Mouse (Mus musculus) skeletal muscle tissue, adult 2 months (tissue): Measurements from ENCODE around the gene Cacna1a.

Source experiments
- DNase-seq: peaks from one replicate; pipeline ENCODE4 v3.0.0-alpha.2; 2012; ENCODE audit warnings: low read depth, low spot score

The Cacna1a gene

GRCm38 (mm10) chr8:84413886-84414851 is 25.9 kb downstream of the Cacna1a start:
- no peak for DNase-seq

DNA sequence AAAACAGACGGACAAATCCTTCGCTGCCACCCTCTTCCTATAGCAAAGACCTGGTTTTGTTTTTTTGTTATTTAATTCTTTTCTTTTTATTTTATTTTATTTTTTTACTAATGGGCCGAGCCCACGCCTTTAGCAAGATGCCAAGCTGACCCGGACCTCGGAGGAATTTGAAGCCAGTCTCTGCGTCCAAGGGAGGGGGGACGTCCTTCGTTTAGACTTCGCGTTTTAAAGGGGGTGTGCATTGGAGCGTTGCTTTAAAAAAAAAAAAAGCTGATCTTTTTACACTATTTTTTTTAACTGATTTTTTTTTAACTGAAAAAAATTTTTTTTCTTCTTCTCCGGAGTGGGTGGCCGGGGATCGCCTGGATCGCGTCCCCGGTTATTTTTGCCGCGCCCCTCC is 26.7 kb downstream of the Cacna1a start:
- no peak for DNase-seq

- DNase-seq: no peak
Measured at GRCm38 (mm10) chr8:84415378-84415898, 27.2 kb downstream of the Cacna1a start.

DNA sequence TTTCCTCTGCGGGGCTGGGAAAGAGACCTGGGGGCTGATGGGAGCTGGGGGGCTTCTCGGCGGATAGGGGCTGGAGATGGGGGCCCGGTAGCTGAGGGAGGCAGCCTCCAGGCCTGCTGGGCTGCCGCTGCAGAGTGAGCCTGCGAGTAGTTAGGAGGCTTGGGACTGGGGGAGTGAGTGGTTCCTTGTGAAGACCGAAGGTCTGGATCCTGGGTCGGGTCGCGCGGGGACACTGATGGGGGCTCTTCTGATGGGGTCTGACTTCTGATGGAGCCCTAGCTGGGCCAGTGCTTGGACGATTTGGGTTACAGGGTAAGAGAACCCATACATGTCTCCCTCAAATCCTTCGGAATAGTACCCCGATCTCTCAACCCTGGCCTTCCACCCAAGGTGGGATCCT is 27.8 kb downstream of the Cacna1a start:
- no peak for DNase-seq

- no peak for DNase-seq
Measured at GRCm38 (mm10) chr8:84416915-84417314, 28.7 kb downstream of the Cacna1a start.

DNA sequence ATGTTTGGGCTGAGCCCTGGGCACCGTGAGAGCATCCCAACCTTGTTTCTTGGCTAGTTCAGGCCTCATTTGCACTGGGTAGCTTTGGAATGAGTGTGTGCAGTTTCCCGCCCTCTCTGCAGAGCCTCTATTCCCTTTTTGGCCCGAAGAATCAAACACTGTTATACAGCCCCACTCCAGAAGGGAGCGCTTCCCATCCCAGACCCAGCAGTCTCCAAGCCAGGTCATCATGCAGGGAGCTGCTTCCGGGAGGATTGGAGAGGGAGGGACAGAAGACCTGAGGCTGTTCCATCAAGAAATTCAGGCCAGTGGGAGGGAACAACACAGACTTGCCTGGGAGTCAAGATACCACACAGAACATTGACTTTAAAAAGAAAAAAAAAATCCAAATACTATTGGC is 29.6 kb downstream of the Cacna1a start:
- DNase-seq: peak; percentile 18

DNA sequence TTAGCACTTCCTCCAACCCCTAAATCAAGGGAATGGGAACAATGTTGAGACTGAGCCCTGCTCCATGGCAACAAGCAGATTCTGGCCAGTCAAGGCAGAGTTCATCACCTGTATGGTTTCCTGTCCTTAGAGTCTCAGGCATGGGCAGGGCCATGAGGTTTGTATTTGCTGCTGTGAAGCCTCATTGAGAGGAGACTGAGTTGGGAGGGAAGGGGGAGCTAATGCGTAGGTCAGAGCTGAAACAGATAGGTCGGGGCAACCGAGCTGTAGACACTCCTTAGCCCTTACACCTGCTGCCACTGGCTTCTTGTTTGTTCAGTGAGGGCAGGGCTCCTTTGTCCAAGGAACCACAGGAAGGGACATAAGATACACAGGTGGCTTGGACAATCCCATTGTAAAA is 36.2 kb downstream of the Cacna1a start:
- no peak for DNase-seq

DNA sequence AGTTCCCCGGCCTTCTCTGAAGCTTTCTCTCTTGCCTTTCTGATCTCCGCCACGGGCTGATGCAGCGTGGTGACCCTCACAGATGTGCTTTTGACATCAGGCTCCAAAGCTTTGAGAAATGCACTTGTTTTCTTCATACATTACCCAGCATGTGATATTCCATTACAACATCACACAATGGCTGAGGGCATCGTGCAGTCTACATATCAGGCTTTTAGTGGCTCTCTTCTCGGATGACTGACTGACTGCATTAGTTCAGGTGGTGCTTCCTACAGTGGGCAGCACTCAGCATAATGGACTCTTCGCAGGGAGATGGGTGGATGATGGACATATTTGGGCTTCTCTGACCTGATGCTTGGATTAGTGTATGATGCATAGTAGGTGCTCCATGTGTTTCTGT is 37.8 kb downstream of the Cacna1a start:
- no peak for DNase-seq

DNA sequence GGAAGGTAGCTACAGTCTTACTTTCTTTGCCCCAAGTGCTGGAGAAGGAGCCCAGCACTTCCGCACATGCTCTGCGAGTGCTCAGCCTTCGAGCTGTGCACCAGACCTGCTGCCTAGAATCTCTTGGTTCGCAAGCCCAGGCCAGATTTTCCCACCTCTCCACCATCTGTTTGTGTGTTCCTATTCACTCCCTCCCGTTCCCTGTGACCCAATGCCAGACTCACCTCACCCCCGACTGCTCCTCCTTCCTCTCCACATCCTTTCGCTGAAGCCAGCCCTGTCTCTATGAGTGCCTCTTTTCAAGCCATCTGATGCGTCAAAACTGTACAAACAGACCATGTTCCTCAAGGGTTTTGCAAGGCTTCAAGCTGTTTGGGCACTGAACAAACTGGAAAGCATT is 38.3 kb downstream of the Cacna1a start:
- no peak for DNase-seq

- no peak for DNase-seq
Measured at GRCm38 (mm10) chr8:84428034-84428433, 39.8 kb downstream of the Cacna1a start.

DNA sequence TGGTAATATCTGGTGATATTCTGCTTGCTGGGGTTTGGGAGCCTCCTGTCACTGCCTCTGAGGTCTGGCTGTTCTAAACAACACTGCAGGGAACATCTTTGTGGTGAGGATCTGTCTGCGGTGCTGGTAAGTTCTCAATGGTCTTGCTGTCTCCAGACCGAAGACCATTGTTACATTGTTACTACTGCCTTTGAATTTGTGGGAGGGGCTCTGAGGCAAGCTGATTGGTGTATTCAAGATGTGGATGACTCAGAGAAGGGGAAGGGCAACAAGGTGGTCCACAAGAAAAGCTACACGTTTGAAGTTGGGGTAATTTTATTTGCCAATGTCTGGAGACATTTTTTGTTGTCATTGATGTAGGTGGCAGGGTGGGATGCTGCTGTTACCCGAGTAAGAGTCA is 40.8 kb downstream of the Cacna1a start:
- no peak for DNase-seq

DNA sequence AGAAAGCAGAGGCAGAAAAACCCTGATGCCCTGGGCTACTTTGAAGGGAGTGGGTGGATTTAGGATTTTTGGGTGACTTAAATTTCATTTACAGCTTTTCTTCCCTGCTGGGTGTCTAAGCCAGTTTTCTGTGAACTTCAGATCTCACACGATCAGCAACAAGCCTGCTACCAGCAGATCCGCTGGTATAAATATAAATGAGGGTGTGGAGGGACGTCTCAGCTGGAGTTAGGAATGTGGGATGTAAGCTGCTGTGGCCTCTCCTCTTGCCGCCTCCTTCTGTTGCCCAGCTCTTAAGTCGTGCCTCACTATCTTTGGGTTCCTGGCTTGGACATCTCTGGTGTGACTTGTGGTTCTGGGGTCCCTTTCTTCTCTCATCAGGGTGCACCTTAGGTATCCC is 41.3 kb downstream of the Cacna1a start:
- DNase-seq: no peak

DNA sequence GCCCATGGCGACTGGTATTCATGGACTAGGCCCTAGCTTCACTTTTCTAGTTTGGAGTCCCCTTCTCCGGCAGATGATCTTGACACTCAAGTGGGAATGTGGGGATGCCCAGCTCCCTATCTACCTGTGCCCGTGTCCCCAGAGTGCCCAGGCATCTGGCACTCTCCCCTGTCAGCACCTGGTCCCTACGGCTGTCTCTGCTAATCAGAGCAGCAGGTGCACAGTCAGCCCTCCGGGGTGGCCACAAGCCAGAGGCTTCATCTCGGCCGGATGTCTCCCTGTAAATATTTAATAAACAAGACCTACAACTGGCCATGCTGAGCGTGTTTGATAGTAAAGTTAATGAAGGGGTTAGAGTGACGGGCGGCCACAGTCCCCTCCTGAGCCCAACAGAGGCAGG is 47.1 kb downstream of the Cacna1a start:
- no peak for DNase-seq

GRCm38 (mm10) chr8:84439813-84440212 is 51.6 kb downstream of the Cacna1a start:
- DNase-seq: no peak

DNA sequence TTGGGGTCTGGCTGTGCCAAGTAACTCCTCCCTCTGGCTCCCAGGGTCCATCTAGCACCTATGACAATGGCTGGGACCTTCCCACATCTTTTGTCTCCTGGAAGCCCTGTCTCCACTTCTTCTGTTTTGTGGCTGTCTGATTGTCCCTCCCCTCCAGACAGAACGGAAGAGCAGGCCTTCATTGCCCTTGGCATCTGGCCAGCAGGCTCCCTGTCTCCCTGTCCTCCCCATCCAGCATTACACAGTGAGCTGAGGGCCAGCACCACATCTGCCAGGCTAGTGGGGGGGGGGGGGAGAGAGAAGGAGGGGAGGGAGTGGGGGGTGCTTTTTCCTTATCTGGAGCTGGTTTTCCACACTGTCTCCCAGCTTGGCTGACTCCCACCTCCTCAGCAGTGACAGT is 53.8 kb downstream of the Cacna1a start:
- no peak for DNase-seq

DNA sequence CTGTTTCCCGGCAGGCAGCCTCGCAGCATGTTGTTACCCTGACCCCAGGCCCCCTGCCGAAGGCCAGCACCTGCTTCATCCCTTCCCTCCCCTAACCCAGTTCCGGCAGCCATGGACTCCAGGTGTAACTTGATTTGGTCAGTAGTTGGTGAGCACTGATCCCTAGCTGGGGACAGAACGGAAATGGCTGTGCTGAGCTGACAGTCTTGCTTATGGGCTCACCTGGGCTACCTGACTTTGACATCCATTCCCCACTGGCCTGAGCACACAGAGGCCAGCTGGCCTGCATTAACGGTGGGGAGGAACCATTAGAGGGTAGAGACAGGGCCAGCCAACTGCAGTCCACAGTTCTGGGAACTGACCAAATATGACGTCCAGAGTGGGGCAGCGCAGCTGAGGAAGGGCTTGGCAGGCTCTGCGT is 58.3 kb downstream of the Cacna1a start:
- DNase-seq: no peak

DNA sequence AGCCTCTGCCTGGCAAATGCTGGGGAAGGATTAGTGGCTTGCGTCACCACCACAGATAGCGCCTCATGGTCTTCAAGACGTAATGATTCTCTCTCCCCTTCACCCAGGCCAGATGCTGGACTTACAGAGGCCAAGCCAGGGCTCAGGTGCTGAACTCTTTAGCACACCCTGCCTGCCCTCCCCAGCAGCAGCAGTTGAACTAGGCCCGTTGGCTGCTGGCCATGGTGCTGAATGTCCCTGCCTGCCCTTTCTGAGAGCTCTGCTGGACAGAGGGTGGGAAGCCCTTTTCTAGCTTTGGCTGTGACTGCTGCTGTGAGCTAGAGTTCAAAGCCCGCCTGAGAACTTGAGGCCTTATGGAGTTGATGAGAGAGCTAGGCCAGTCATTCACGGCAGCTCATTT is 66.3 kb downstream of the Cacna1a start:
- no peak for DNase-seq

GRCm38 (mm10) chr8:84458853-84459252 is 70.6 kb downstream of the Cacna1a start:
- no peak for DNase-seq

DNA sequence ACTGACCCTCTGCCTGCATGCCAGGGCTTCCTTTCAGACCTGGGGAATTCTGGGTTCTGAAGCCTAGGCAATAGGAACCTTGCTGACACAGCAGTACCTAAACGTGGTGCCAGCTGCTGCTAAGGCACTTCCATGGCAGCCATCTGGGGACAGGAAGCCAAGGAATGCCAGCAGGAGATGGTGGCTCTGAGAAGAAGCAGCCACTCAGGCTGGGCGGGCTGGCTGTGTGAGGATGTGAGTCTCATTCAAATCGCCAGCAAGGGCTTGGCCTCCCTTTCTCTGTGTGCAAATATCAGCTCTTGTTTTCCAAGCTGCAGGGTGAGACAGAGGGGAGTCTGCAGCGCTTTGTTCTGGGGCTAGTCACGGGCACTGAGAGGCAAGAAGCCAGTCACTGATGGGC is 71.0 kb downstream of the Cacna1a start:
- no peak for DNase-seq

DNA sequence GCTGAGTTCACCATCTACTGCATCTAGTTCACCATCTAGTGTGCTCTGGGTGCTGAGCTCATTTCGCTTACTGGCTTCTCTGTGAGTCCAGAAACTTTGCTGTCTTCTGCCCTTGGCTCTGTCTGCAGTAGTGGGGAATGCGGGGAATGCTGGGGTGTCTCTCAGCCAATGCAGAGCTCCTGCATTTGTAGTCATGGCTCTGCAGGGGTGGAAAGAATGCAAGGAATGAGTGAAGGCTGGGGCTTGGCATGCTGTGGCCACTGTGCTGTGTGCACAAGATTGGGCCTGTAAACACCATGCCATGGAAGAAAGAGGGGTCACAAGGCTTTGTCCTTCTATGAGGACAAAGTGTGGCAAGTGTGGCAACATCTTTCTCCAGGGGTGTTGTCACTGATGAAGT is 72.5 kb downstream of the Cacna1a start:
- no peak for DNase-seq

DNA sequence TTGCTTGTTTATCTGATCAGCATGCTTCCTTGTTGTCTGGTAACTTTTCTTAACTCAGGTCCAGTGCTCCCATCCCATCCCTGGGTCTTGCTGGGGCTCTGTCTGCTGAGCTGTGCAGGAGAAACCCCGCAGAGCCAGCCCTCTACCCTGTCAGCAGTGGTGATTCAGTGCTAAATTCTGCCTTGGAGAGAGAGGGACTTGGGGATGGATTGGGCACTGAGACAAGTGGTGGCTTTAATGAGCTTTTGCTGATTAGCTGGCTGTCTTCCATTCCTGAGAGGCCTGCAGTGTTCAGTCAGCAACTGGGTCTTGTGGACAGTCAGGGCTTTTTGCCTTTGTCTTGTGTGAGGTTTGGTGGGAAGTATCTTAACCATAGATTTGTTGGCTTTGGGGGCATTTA is 78.7 kb downstream of the Cacna1a start:
- DNase-seq: no peak

GRCm38 (mm10) chr8:84469076-84469475 is 80.8 kb downstream of the Cacna1a start:
- no peak for DNase-seq

DNA sequence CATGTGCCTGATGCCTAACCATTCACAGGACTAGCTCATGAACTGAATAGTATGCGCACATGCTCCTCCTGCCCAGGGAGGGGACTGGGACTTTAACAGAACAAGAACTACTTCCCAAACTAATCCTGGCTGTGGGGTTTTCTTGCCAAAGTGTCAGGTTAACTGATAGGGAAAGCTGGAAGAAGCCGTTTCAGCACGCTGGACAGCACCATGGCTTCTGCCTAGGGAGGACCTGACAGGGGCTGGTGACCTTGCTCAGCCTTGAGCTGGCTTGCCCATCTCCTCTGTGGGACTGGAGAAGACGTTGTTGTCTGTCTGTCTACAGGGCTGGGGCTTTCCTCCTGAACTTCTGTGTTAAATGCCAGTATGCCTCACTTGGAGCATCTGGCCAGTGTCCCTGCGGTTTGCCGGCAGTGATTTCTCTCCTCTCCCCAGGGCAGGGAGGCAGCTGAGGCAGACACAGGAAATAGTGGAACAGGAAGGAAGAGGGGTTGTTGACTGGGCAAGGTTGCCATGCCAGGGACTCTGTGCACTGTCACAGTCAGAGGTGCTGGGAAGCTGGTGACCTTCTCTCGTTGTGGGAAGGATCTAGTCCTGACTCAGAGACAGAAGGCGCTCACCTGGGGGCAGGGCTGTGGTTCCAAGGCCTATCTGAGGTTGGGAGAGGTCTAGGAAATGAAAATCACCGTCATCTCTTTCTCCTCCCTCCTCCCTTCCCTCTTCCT is 83.2 kb downstream of the Cacna1a start:
- no peak for DNase-seq
